Mouse (Mus musculus): ENCODE measurements around the gene Zfp664. TPM values are rescaled to one million over a fixed set of nuclear protein-coding genes. Genes with fewer than 3 reads are reported as not detected.

Zfp664 gene
- polyA plus RNA-seq, 1 experiment, result 48.8 TPM

GRCm38 (mm10) chr5:124900738-124901490 lies 38.4 kb downstream of the Zfp664 start:
- TF ChIP-seq GATA1 (IDR thresholded peaks at IDR 0.05; ENCODE audit: low read length), result no peak

- TF ChIP-seq GATA1 (IDR thresholded peaks at IDR 0.05; ENCODE audit: low read length), result no peak
Measured at GRCm38 (mm10) chr5:124901675-124902074, 39.2 kb downstream of the Zfp664 start.

GRCm38 (mm10) chr5:124902195-124902594 lies 39.7 kb downstream of the Zfp664 start:
- no peak for TF ChIP-seq GATA1 (IDR thresholded peaks at IDR 0.05; ENCODE audit: low read length)

- TF ChIP-seq GATA1 (IDR thresholded peaks at IDR 0.05; ENCODE audit: low read length), result no peak
Measured at GRCm38 (mm10) chr5:124903852-124904251, 41.4 kb downstream of the Zfp664 start.

- TF ChIP-seq GATA1 (IDR thresholded peaks at IDR 0.05; ENCODE audit: low read length), result no peak
Measured at GRCm38 (mm10) chr5:124906890-124907289, 44.4 kb downstream of the Zfp664 start.

GRCm38 (mm10) chr5:124908860-124909259 lies 46.4 kb downstream of the Zfp664 start:
- no peak for TF ChIP-seq GATA1 (IDR thresholded peaks at IDR 0.05; ENCODE audit: low read length)

GRCm38 (mm10) chr5:124912276-124912675 lies 49.8 kb downstream of the Zfp664 start:
- no peak for TF ChIP-seq GATA1 (IDR thresholded peaks at IDR 0.05; ENCODE audit: low read length)

- TF ChIP-seq GATA1 (IDR thresholded peaks at IDR 0.05; ENCODE audit: low read length), result no peak
Measured at GRCm38 (mm10) chr5:124912946-124913933, 50.7 kb downstream of the Zfp664 start.

GRCm38 (mm10) chr5:124919798-124920197 lies 57.3 kb downstream of the Zfp664 start:
- no peak for TF ChIP-seq GATA1 (IDR thresholded peaks at IDR 0.05; ENCODE audit: low read length)

- no peak for TF ChIP-seq GATA1 (IDR thresholded peaks at IDR 0.05; ENCODE audit: low read length)
Measured at GRCm38 (mm10) chr5:124921410-124921809, 58.9 kb downstream of the Zfp664 start.

GRCm38 (mm10) chr5:124922356-124923352 lies 60.2 kb downstream of the Zfp664 start:
- no peak for TF ChIP-seq GATA1 (IDR thresholded peaks at IDR 0.05; ENCODE audit: low read length)

- no peak for TF ChIP-seq GATA1 (IDR thresholded peaks at IDR 0.05; ENCODE audit: low read length)
Measured at GRCm38 (mm10) chr5:124929425-124930054, 67.0 kb downstream of the Zfp664 start.

GRCm38 (mm10) chr5:124930055-124930439 lies 67.6 kb downstream of the Zfp664 start:
- TF ChIP-seq GATA1 (IDR thresholded peaks at IDR 0.05; ENCODE audit: low read length), result no peak

GRCm38 (mm10) chr5:124930603-124931002 lies 68.1 kb downstream of the Zfp664 start:
- TF ChIP-seq GATA1 (IDR thresholded peaks at IDR 0.05; ENCODE audit: low read length), result no peak

GRCm38 (mm10) chr5:124931076-124931475 lies 68.6 kb downstream of the Zfp664 start:
- TF ChIP-seq GATA1 (IDR thresholded peaks at IDR 0.05; ENCODE audit: low read length), result no peak

Data from G1E-ER4 (cell line).